Mouse (Mus musculus): Measurements from ENCODE around the gene Nr2c2. TPM values are rescaled to one million over a fixed set of nuclear protein-coding genes. Genes with fewer than 3 reads are reported as not detected.

Gene Nr2c2
- polyA plus RNA-seq, 1 experiment from 2014 or later = 16.4 TPM

- WGBS (ENCODE audit: insufficient replicate concordance) = under 1% methylated on average over 42 of the region's 81 CpGs
- peak; percentile 99 for ATAC-seq (replicated peaks; ENCODE audit: insufficient number of reproducible peaks, low FRiP score, low TSS enrichment)
- peak overlapping the region; percentile 100 for H3K27ac ChIP-seq (ENCODE audit: low read depth, low read length)
- no peaks in the 10 kb centered on the region for H3K36me3 ChIP-seq (ENCODE audit: control insufficient read depth, insufficient read depth, low read length)
- H3K9me3 ChIP-seq (replicated peaks; ENCODE audit: control insufficient read depth, low read length) = no peaks in the 10 kb centered on the region
- peak overlapping the region; percentile 96 for H3K4me3 ChIP-seq (ENCODE audit: low read depth, low read length)
- peak overlapping the region; percentile 82 for H3K4me2 ChIP-seq
- H3K9ac ChIP-seq (ENCODE audit: low read depth, low read length) = peak overlapping the region; percentile 98
- H3K4me1 ChIP-seq (ENCODE audit: control insufficient read depth, insufficient read depth, low read length) = peaks cover 19% of the 10 kb centered on the region
- H3K27me3 ChIP-seq (ENCODE audit: control insufficient read depth, insufficient read depth, low read length) = no peaks in the 10 kb centered on the region
Measured at GRCm38 (mm10) chr6:92091767-92092489, 738 bp downstream of the Nr2c2 start.

DNA sequence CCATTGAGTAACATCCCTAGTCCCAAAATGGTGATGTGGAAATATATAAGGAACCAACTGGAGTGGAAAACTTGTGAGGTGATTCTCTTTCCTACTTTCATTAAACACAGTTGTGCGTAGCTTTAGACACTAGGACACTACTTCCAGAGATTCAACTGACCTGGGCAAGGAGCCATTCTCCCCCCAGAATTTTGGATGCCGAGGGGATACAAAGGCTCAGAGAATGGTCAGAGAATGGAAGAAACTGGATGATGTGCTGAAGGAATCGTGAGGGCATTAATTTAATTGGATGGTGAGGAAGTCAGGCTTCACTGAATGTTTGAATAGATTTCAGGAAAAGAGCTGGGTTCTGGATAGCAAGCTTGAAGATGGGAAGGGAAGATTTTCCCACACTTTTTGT, 1.5 kb downstream of the Nr2c2 start:
- Histone ChIP-seq H3K36me3 (ENCODE audit: control insufficient read depth, insufficient read depth, low read length) (no peaks in the 10 kb centered on the region), H3K9ac (ENCODE audit: low read depth, low read length) (peak overlapping the region; percentile 98), H3K9me3 (replicated peaks; ENCODE audit: control insufficient read depth, low read length) (no peaks in the 10 kb centered on the region), H3K4me1 (ENCODE audit: control insufficient read depth, insufficient read depth, low read length) (peaks cover 19% of the 10 kb centered on the region), H3K27ac (ENCODE audit: low read depth, low read length) (peak overlapping the region; percentile 100), H3K4me3 (ENCODE audit: low read depth, low read length) (peak overlapping the region; percentile 96), H3K4me2 (peak overlapping the region; percentile 80), H3K27me3 (ENCODE audit: control insufficient read depth, insufficient read depth, low read length) (no peaks in the 10 kb centered on the region)
- WGBS (ENCODE audit: insufficient replicate concordance) = 48% methylated on average over 3 of the region's 3 CpGs
- ATAC-seq (replicated peaks; ENCODE audit: insufficient number of reproducible peaks, low FRiP score, low TSS enrichment) = no peak

GRCm38 (mm10) chr6:92093869-92094268, 2.7 kb downstream of the Nr2c2 start:
- Histone ChIP-seq H3K9me3 (replicated peaks; ENCODE audit: control insufficient read depth, low read length) (no peaks in the 10 kb centered on the region), H3K27me3 (ENCODE audit: control insufficient read depth, insufficient read depth, low read length) (no peaks in the 10 kb centered on the region), H3K4me2 (no peak overlapping the region), H3K4me1 (ENCODE audit: control insufficient read depth, insufficient read depth, low read length) (peaks cover 19% of the 10 kb centered on the region), H3K4me3 (ENCODE audit: low read depth, low read length) (no peak overlapping the region), H3K27ac (ENCODE audit: low read depth, low read length) (no peak overlapping the region), H3K36me3 (ENCODE audit: control insufficient read depth, insufficient read depth, low read length) (no peaks in the 10 kb centered on the region), H3K9ac (ENCODE audit: low read depth, low read length) (no peak overlapping the region)
- WGBS (ENCODE audit: insufficient replicate concordance) = 78% methylated on average over 2 of the region's 2 CpGs
- ATAC-seq (replicated peaks; ENCODE audit: insufficient number of reproducible peaks, low FRiP score, low TSS enrichment) = no peak

DNA sequence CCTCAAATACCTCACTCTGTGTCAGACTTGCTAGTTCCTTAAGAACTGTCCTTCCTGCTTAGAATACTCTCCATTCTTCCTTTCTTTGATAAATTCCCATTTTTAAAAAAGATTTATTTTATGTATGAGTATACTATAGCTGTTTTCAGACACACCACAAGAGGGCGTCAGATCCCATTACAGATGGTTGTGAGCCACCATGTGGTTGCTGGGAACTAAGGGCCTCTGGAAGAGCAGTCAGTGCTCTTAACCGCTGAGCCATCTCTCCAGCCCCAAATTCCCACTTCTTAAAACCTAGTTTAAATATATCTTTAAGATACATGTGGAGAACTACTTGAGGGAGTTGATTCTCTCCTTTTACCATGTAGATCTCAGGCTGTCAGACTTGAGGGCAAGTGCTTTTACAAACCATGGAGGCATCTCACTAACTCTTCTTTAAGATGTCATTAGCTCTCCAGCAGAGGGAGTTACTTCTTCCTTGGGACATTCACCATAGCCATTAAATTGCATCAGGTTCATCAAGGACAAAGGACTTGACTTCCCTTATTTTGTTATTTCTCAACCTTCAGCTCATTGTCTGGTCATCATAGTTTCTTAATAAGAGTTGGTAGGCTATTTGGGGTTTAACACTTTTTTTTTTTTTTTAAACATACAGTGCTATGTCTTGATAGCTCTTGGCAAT, 9.6 kb downstream of the Nr2c2 start:
- no peaks in the 10 kb centered on the region for H3K27me3 ChIP-seq (ENCODE audit: control insufficient read depth, insufficient read depth, low read length)
- 0 out of 2 replicates have a peak, but pooled peaks cover 7% of the 10 kb centered on the region for H3K4me1 ChIP-seq (ENCODE audit: control insufficient read depth, insufficient read depth, low read length)
- H3K36me3 ChIP-seq (ENCODE audit: control insufficient read depth, insufficient read depth, low read length) = no peaks in the 10 kb centered on the region
- no peak overlapping the region for H3K4me3 ChIP-seq (ENCODE audit: low read depth, low read length)
- no peak for ATAC-seq (replicated peaks; ENCODE audit: insufficient number of reproducible peaks, low FRiP score, low TSS enrichment)
- H3K9me3 ChIP-seq (replicated peaks; ENCODE audit: control insufficient read depth, low read length) = no peaks in the 10 kb centered on the region
- no peak overlapping the region for H3K9ac ChIP-seq (ENCODE audit: low read depth, low read length)
- no peak overlapping the region for H3K27ac ChIP-seq (ENCODE audit: low read depth, low read length)
- no peak overlapping the region for H3K4me2 ChIP-seq
- WGBS (ENCODE audit: insufficient replicate concordance) = 64% methylated on average over 2 of the region's 2 CpGs

DNA sequence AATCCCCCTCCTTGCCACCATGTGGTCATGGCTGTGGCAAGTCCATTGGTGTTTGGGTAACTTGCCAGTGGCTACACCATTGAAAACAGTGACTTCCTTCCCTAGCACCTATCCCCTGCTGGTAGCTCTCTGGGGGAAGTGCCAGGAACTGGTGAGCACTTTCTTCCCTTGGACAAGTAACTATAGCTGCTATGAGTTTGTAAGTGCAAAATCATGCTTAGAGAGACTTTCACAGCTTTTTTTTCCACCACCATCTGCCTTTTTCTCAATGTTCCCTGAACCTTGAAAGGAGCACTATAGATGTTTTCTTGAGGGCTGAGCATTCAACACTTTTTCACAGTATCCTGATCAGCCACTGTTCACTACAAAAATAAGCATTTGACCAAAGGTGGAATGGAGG, 33.4 kb downstream of the Nr2c2 start:
- Histone ChIP-seq H3K4me1 (ENCODE audit: control insufficient read depth, insufficient read depth, low read length) (no peaks in the 10 kb centered on the region), H3K9me3 (replicated peaks; ENCODE audit: control insufficient read depth, low read length) (no peaks in the 10 kb centered on the region), H3K4me3 (ENCODE audit: low read depth, low read length) (no peak overlapping the region), H3K27me3 (ENCODE audit: control insufficient read depth, insufficient read depth, low read length) (no peaks in the 10 kb centered on the region), H3K27ac (ENCODE audit: low read depth, low read length) (no peak overlapping the region), H3K36me3 (ENCODE audit: control insufficient read depth, insufficient read depth, low read length) (no peaks in the 10 kb centered on the region), H3K9ac (ENCODE audit: low read depth, low read length) (no peak overlapping the region), H3K4me2 (no peak overlapping the region)
- ATAC-seq (replicated peaks; ENCODE audit: insufficient number of reproducible peaks, low FRiP score, low TSS enrichment) = no peak

DNA sequence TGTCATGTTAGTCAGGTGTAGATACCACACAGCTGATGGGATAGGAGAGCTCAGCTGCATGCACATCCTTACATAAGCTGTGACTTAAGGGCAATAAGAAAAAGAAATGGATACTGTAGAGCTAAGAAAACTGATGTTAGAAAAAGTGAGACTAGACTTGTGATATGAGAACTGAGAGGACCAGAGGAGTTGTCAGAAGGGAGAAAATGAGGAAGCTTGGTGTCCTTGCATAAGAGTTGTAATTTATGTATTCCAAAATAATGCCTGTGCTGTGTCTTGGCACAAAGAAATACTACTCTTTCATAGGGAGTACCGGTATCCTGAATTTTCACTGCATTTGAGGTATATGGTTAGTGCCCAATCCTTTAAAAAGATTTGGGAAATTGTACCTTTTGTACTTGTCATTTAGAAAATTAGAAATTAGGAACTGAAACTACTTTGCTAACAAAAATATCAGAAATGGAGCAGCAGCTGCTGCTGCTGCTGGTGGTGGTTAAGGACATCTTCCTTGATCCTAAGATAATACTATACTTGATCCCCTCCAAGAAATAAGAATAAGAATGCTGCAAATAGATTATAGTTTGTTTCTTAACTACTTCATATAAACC, 35.8 kb downstream of the Nr2c2 start:
- Histone ChIP-seq H3K9ac (ENCODE audit: low read depth, low read length) (no peak overlapping the region), H3K27me3 (ENCODE audit: control insufficient read depth, insufficient read depth, low read length) (no peaks in the 10 kb centered on the region), H3K4me2 (no peak overlapping the region), H3K4me3 (ENCODE audit: low read depth, low read length) (no peak overlapping the region), H3K4me1 (ENCODE audit: control insufficient read depth, insufficient read depth, low read length) (peaks cover 10% of the 10 kb centered on the region), H3K27ac (ENCODE audit: low read depth, low read length) (no peak overlapping the region), H3K36me3 (ENCODE audit: control insufficient read depth, insufficient read depth, low read length) (no peaks in the 10 kb centered on the region), H3K9me3 (replicated peaks; ENCODE audit: control insufficient read depth, low read length) (no peaks in the 10 kb centered on the region)
- 97% methylated on average over 1 of the region's 1 CpGs for WGBS (ENCODE audit: insufficient replicate concordance)
- ATAC-seq (replicated peaks; ENCODE audit: insufficient number of reproducible peaks, low FRiP score, low TSS enrichment) = no peak

GRCm38 (mm10) chr6:92131456-92131855, 40.3 kb downstream of the Nr2c2 start:
- H3K4me3 ChIP-seq (ENCODE audit: low read depth, low read length) = no peak overlapping the region
- no peaks in the 10 kb centered on the region for H3K9me3 ChIP-seq (replicated peaks; ENCODE audit: control insufficient read depth, low read length)
- no peak overlapping the region for H3K4me2 ChIP-seq
- no peaks in the 10 kb centered on the region for H3K27me3 ChIP-seq (ENCODE audit: control insufficient read depth, insufficient read depth, low read length)
- peaks cover 18% of the 10 kb centered on the region for H3K4me1 ChIP-seq (ENCODE audit: control insufficient read depth, insufficient read depth, low read length)
- no peak for ATAC-seq (replicated peaks; ENCODE audit: insufficient number of reproducible peaks, low FRiP score, low TSS enrichment)
- 97% methylated on average over 1 of the region's 1 CpGs for WGBS (ENCODE audit: insufficient replicate concordance)
- H3K27ac ChIP-seq (ENCODE audit: low read depth, low read length) = no peak overlapping the region
- H3K36me3 ChIP-seq (ENCODE audit: control insufficient read depth, insufficient read depth, low read length) = 0 out of 2 replicates have a peak, but pooled peaks cover 2% of the 10 kb centered on the region
- no peak overlapping the region for H3K9ac ChIP-seq (ENCODE audit: low read depth, low read length)

GRCm38 (mm10) chr6:92132021-92132911, 41.1 kb downstream of the Nr2c2 start:
- Histone ChIP-seq H3K4me1 (ENCODE audit: control insufficient read depth, insufficient read depth, low read length) (peaks cover 18% of the 10 kb centered on the region), H3K4me2 (no peak overlapping the region), H3K36me3 (ENCODE audit: control insufficient read depth, insufficient read depth, low read length) (0 out of 2 replicates have a peak, but pooled peaks cover 2% of the 10 kb centered on the region), H3K27ac (ENCODE audit: low read depth, low read length) (no peak overlapping the region), H3K9ac (ENCODE audit: low read depth, low read length) (no peak overlapping the region), H3K27me3 (ENCODE audit: control insufficient read depth, insufficient read depth, low read length) (no peaks in the 10 kb centered on the region), H3K9me3 (replicated peaks; ENCODE audit: control insufficient read depth, low read length) (no peaks in the 10 kb centered on the region), H3K4me3 (ENCODE audit: low read depth, low read length) (no peak overlapping the region)
- ATAC-seq (replicated peaks; ENCODE audit: insufficient number of reproducible peaks, low FRiP score, low TSS enrichment) = no peak
- WGBS (ENCODE audit: insufficient replicate concordance) = 83% methylated on average over 3 of the region's 3 CpGs
